Mouse (Mus musculus): ENCODE measurements around the gene Zfpl1. TPM values are rescaled to one million over a fixed set of nuclear protein-coding genes. Genes with fewer than 3 reads are reported as not detected.
"Not testable (repeated sequence)": the region's sequence is repeated elsewhere in the genome, so short reads cannot be mapped to it uniquely, and the experiment has no call there.

Zfpl1 gene
- polyA plus RNA-seq (2015; fragmentation: Nextera tagmentation; extraction: Ambion mirVana): 88.8 and 93.6 TPM in 2 replicates

- no peaks in the 10 kb centered on the region for H3K9me3 ChIP-seq
- H3K27ac ChIP-seq: peak within 1 kb of the TSS; percentile 82
- peaks cover 60% of the 10 kb centered on the region for H3K36me3 ChIP-seq
- under 1% methylated on average over 58 of the region's 58 CpGs for whole genome bisulfite sequencing
- peaks cover 22% of the 10 kb centered on the region for H3K4me1 ChIP-seq
- H3K4me3 ChIP-seq: peak within 1 kb of the TSS; percentile 52
- H3K9ac ChIP-seq: peak within 1 kb of the TSS; percentile 39
- H3K27me3 ChIP-seq: no peaks in the 10 kb centered on the region
- H3K4me2 ChIP-seq: peak within 1 kb of the TSS; percentile 85
- peak; percentile 87 for ATAC-seq (ENCODE audit: insufficient number of reproducible peaks, low FRiP score, low TSS enrichment, low read depth)
These were observed at the start of gene Zfpl1, which contains the start of gene Cdca5 for GRCm38 (mm10) chr19:6084478-6085248. Gene Zfpl1, minus strand, starts transcription at chr19:6084956. Gene Cdca5, plus strand, starts transcription at chr19:6084983.

DNA sequence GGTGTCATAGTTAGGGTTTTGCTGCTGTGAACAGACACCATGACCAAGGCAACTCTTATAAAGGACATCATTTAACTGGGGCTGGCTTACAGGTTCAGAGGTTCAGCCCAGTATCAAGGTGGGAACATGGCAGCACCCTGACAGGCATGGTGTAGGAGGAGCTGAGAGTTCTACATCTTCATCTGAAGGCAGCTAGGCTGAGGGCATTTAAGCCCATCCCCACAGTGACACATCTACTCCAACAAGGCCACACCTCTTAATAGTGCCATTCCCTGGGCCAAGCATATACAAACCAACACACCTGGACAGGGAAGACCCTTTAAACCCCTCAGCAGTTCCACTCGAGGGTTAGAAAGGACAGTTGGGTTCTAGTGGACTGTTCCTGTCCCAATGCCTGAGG is 48.4 kb upstream of the Zfpl1 start:
- H3K4me2 ChIP-seq; H3K4me3 ChIP-seq; H3K9me3 ChIP-seq; H3K27ac ChIP-seq; H3K9ac ChIP-seq; H3K27me3 ChIP-seq; H3K4me1 ChIP-seq; ATAC-seq (ENCODE audit: insufficient number of reproducible peaks, low FRiP score, low TSS enrichment, low read depth): not testable (repeated sequence)
- WGBS: 47% methylated on average over 1 of the region's 1 CpGs
- peaks cover 37% of the 10 kb centered on the region for H3K36me3 ChIP-seq

DNA sequence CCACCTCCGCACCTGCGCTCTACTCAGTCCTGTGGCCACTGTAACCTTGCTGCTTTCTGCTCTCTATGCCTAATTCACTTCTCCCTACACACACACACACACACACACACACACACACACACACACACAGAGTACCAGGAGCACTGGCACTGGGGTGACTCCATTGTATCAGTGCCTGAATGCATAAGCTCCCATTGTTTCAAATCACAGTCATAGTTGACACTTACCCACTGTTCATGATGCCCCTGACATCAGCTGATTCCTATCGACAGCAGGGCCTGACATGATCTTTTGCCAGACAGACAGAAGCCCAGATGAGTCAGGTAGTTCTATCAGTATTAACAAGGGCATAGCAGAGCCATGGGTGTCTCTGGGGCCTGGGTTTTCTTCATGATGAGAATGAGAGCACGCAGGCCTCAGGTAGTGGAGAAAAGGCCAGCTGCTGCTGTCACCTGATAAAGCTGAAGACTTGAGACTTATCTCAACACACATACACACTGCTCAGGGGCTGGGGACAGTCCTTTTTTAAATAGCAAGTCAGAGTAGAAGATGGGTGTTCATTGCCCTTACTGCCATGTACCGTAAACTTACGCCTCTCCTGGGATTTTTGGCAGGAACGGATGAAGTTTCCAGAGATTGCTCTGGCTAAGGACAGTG is 47.5 kb upstream of the Zfpl1 start:
- H3K9me3 ChIP-seq: no peaks in the 10 kb centered on the region
- 83% methylated on average over 7 of the region's 7 CpGs for WGBS
- H3K4me1 ChIP-seq: 0 out of 2 replicates have a peak, but pooled peaks cover 2% of the 10 kb centered on the region
- H3K4me3 ChIP-seq: no peak overlapping the region
- no peak overlapping the region for H3K4me2 ChIP-seq
- no peak overlapping the region for H3K9ac ChIP-seq
- ATAC-seq (ENCODE audit: insufficient number of reproducible peaks, low FRiP score, low TSS enrichment, low read depth): no peak
- H3K27ac ChIP-seq: no peak overlapping the region
- no peaks in the 10 kb centered on the region for H3K27me3 ChIP-seq
- peaks cover 33% of the 10 kb centered on the region for H3K36me3 ChIP-seq

- H3K4me1 ChIP-seq; H3K27me3 ChIP-seq; ATAC-seq (ENCODE audit: insufficient number of reproducible peaks, low FRiP score, low TSS enrichment, low read depth); H3K27ac ChIP-seq; H3K4me2 ChIP-seq; H3K4me3 ChIP-seq; H3K9ac ChIP-seq; H3K9me3 ChIP-seq: not testable (repeated sequence)
- H3K36me3 ChIP-seq: peaks cover 16% of the 10 kb centered on the region
- 70% methylated on average over 7 of the region's 7 CpGs for WGBS
These were observed 45.8 kb upstream of the Zfpl1 start for GRCm38 (mm10) chr19:6130414-6131128.

- H3K27ac ChIP-seq: peak within 1 kb of the TSS; percentile 94
- no peaks in the 10 kb centered on the region for H3K9me3 ChIP-seq
- peaks cover 6% of the 10 kb centered on the region; the same call in 1 of the 2 replicates for H3K4me1 ChIP-seq
- H3K9ac ChIP-seq: peak within 1 kb of the TSS; percentile 64
- peak within 1 kb of the TSS; percentile 58 for H3K4me2 ChIP-seq
- H3K4me3 ChIP-seq: peak within 1 kb of the TSS; percentile 63
- no peaks in the 10 kb centered on the region for H3K36me3 ChIP-seq
- ATAC-seq (ENCODE audit: insufficient number of reproducible peaks, low FRiP score, low TSS enrichment, low read depth): peak; percentile 90
- under 1% methylated on average over 32 of the region's 32 CpGs for WGBS
- H3K27me3 ChIP-seq: no peaks in the 10 kb centered on the region
These were observed 43.1 kb upstream of the Zfpl1 start, which contains the start of gene Snx15 for GRCm38 (mm10) chr19:6127760-6128341. Gene Snx15, minus strand, starts transcription at chr19:6128304.

- H3K4me2 ChIP-seq: peak overlapping the region; percentile 58
- no peaks in the 10 kb centered on the region for H3K27me3 ChIP-seq
- ATAC-seq (ENCODE audit: insufficient number of reproducible peaks, low FRiP score, low TSS enrichment, low read depth): no peak
- WGBS: 66% methylated on average over 10 of the region's 10 CpGs
- peak overlapping the region; percentile 94; the same call in 1 of the 2 replicates for H3K27ac ChIP-seq
- H3K4me1 ChIP-seq: peaks cover 6% of the 10 kb centered on the region; the same call in 1 of the 2 replicates
- H3K9ac ChIP-seq: no peak overlapping the region
- no peaks in the 10 kb centered on the region for H3K36me3 ChIP-seq
- peak overlapping the region; percentile 63 for H3K4me3 ChIP-seq
- H3K9me3 ChIP-seq: no peaks in the 10 kb centered on the region
These were observed 42.2 kb upstream of the Zfpl1 start for GRCm38 (mm10) chr19:6126789-6127580.

DNA sequence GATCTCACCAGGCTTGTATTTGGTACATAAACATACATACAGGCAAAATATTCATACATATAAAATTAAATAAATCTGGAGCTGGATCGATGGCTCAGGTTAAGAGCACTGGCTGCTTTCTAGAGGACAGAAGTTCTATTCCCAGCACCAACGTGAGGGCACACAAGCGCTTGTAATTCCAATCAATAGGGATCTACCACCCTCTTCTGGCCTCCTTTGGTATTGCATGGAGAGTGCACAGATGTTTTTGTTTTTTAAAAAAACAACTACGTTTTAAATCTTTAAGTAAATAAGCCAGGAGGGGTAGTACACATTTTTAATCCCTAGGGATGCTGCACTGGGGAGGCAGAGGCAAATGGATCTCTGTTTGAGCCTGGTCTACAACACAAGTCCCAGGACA is 41.5 kb upstream of the Zfpl1 start:
- no peak for ATAC-seq (ENCODE audit: insufficient number of reproducible peaks, low FRiP score, low TSS enrichment, low read depth)
- Histone ChIP-seq H3K36me3 (peaks cover 4% of the 10 kb centered on the region), H3K9me3 (no peaks in the 10 kb centered on the region), H3K27me3 (no peaks in the 10 kb centered on the region), H3K27ac (no peak overlapping the region), H3K4me1 (peaks cover 8% of the 10 kb centered on the region; the same call in 1 of the 2 replicates), H3K4me3 (no peak overlapping the region), H3K4me2 (no peak overlapping the region), H3K9ac (no peak overlapping the region)
- 27% methylated on average over 4 of the region's 4 CpGs for WGBS

DNA sequence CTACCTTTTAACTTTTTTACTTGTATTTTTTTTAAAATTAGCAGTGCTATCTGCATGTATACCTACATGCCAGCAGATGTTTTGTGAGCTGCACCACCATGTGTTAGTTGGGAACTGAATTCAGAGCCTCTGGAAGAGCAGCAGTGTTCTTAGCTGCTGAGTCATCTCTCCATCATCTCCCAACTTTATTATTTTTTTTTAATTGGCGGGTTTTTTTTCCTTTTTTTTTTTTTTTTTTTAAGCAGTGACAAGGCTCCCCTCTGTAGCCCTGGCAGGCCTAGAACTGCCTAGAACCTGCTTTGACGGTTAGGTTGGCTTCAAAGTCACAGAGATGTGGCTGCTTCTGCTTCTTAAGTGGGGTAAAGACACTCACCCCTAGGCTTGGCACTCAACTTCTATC is 40.1 kb upstream of the Zfpl1 start:
- H3K4me3 ChIP-seq: no peak overlapping the region
- no peaks in the 10 kb centered on the region for H3K9me3 ChIP-seq
- H3K27ac ChIP-seq: no peak overlapping the region
- no peaks in the 10 kb centered on the region for H3K27me3 ChIP-seq
- no peak overlapping the region for H3K9ac ChIP-seq
- WGBS: 73% methylated on average over 2 of the region's 2 CpGs
- H3K4me2 ChIP-seq: no peak overlapping the region
- ATAC-seq (ENCODE audit: insufficient number of reproducible peaks, low FRiP score, low TSS enrichment, low read depth): no peak
- peaks cover 8% of the 10 kb centered on the region; the same call in 1 of the 2 replicates for H3K4me1 ChIP-seq
- H3K36me3 ChIP-seq: peaks cover 8% of the 10 kb centered on the region

DNA sequence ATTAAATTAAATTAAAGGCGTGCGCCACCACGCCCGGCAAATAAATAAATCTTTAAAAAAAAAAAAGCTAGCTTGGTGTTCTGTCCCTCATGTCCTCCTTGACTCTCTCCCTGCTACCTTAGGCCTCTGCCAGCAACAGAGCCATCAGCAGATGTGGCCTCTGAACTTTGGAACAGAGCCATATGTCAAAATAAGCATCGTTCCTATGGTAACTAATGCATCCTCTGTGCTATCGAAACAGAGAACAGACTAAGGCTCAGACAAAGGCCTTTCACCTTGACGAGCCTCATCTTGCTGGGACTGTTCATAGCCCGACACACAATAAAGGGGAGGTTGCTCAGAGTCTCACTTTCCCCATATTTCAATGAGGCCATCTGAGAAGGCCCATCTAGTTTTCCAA is 38.6 kb upstream of the Zfpl1 start:
- Histone ChIP-seq H3K9me3 (no peaks in the 10 kb centered on the region), H3K9ac (no peak overlapping the region), H3K36me3 (peaks cover 12% of the 10 kb centered on the region), H3K4me2 (no peak overlapping the region), H3K4me1 (peaks cover 10% of the 10 kb centered on the region; the same call in 1 of the 2 replicates), H3K27me3 (no peaks in the 10 kb centered on the region), H3K4me3 (no peak overlapping the region), H3K27ac (no peak overlapping the region)
- ATAC-seq (ENCODE audit: insufficient number of reproducible peaks, low FRiP score, low TSS enrichment, low read depth): no peak
- WGBS: 67% methylated on average over 8 of the region's 8 CpGs

GRCm38 (mm10) chr19:6121761-6122160 is 37.0 kb upstream of the Zfpl1 start:
- no peak overlapping the region for H3K9ac ChIP-seq
- peaks cover 17% of the 10 kb centered on the region for H3K4me1 ChIP-seq
- ATAC-seq (ENCODE audit: insufficient number of reproducible peaks, low FRiP score, low TSS enrichment, low read depth): no peak
- H3K9me3 ChIP-seq: no peaks in the 10 kb centered on the region
- no peak overlapping the region for H3K4me2 ChIP-seq
- H3K27ac ChIP-seq: no peak overlapping the region
- H3K4me3 ChIP-seq: no peak overlapping the region
- WGBS: 27% methylated on average over 19 of the region's 19 CpGs
- H3K27me3 ChIP-seq: no peaks in the 10 kb centered on the region
- peaks cover 12% of the 10 kb centered on the region for H3K36me3 ChIP-seq

DNA sequence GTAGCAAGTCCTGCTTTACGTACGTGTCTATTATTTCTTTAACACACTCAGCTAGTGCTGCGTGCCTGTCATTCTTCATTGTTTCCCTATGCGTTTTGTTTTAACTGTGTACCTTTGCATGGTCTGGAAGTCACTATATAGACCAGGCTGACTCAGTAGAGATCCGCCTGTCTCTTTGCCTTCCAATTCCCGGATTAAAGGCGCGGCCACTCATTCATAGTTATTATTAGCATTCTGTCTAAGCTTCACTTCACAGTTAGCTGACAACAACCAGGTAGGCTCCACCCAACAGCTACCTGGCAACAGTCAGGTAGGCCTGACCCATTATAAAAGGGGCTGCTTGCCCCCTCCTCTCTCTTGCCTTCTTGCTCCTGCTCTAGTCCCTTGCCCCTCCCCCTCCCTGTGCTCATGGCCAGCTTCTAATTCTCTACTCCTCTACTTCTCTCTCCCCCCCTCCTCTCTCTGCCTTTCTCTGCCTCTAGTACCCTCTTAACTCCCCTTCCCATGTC is 34.0 kb upstream of the Zfpl1 start:
- WGBS: 2% methylated on average over 8 of the region's 8 CpGs
- H3K27ac ChIP-seq: peak overlapping the region; percentile 95
- H3K9me3 ChIP-seq: no peaks in the 10 kb centered on the region
- H3K4me3 ChIP-seq: peak overlapping the region; percentile 66
- peaks cover 40% of the 10 kb centered on the region for H3K36me3 ChIP-seq
- H3K27me3 ChIP-seq: no peaks in the 10 kb centered on the region
- peaks cover 23% of the 10 kb centered on the region for H3K4me1 ChIP-seq
- ATAC-seq (ENCODE audit: insufficient number of reproducible peaks, low FRiP score, low TSS enrichment, low read depth): no peak
- H3K4me2 ChIP-seq: peak overlapping the region; percentile 74
- peak overlapping the region; percentile 67 for H3K9ac ChIP-seq

Data from limb, embryonic 15.5 days (tissue).